Mouse (Mus musculus): ENCODE results near the gene Tmem117. TPM values are rescaled to one million over a fixed set of nuclear protein-coding genes. Genes with fewer than 3 reads are reported as not detected.

Gene Tmem117
- total RNA-seq, 4 experiments from 2014 or later, result 10.2 to 13.9 (median 12.8) TPM

GRCm38 (mm10) chr15:95024401-95024800 is 395.4 kb downstream of the Tmem117 start:
- DNase-seq (ENCODE audit: low spot score), result no peak

- DNase-seq (ENCODE audit: low spot score), result no peak
Observed at GRCm38 (mm10) chr15:95028862-95029486, 399.9 kb downstream of the Tmem117 start.

GRCm38 (mm10) chr15:95029487-95029875 is 400.4 kb downstream of the Tmem117 start:
- no peak for DNase-seq (ENCODE audit: low spot score)

- DNase-seq (ENCODE audit: low spot score), result no peak
Observed at GRCm38 (mm10) chr15:95042437-95042836, 413.4 kb downstream of the Tmem117 start.

GRCm38 (mm10) chr15:95044011-95044410 is 415.0 kb downstream of the Tmem117 start:
- no peak for DNase-seq (ENCODE audit: low spot score)

GRCm38 (mm10) chr15:95047486-95047885 is 418.5 kb downstream of the Tmem117 start:
- no peak for DNase-seq (ENCODE audit: low spot score)

- no peak for DNase-seq (ENCODE audit: low spot score)
Observed at GRCm38 (mm10) chr15:95049171-95049729, 420.2 kb downstream of the Tmem117 start.

- no peak for DNase-seq (ENCODE audit: low spot score)
Observed at GRCm38 (mm10) chr15:95055081-95055650, 426.1 kb downstream of the Tmem117 start.

GRCm38 (mm10) chr15:95068023-95068422 is 439.0 kb downstream of the Tmem117 start:
- no peak for DNase-seq (ENCODE audit: low spot score)

GRCm38 (mm10) chr15:95068799-95069198 is 439.8 kb downstream of the Tmem117 start:
- DNase-seq (ENCODE audit: low spot score), result no peak

- no peak for DNase-seq (ENCODE audit: low spot score)
Observed at GRCm38 (mm10) chr15:95070881-95071280, 441.8 kb downstream of the Tmem117 start.

GRCm38 (mm10) chr15:95075356-95075755 is 446.3 kb downstream of the Tmem117 start:
- DNase-seq (ENCODE audit: low spot score), result no peak

- no peak for DNase-seq (ENCODE audit: low spot score)
Observed at GRCm38 (mm10) chr15:95081654-95082053, 452.6 kb downstream of the Tmem117 start.

GRCm38 (mm10) chr15:95085962-95086361 is 456.9 kb downstream of the Tmem117 start:
- no peak for DNase-seq (ENCODE audit: low spot score)

- DNase-seq (ENCODE audit: low spot score), result no peak
Observed at GRCm38 (mm10) chr15:95100133-95100532, 471.1 kb downstream of the Tmem117 start.

- DNase-seq (ENCODE audit: low spot score), result no peak
Observed at GRCm38 (mm10) chr15:95101522-95101921, 472.5 kb downstream of the Tmem117 start.

GRCm38 (mm10) chr15:95107246-95107809 is 478.3 kb downstream of the Tmem117 start:
- no peak for DNase-seq (ENCODE audit: low spot score)

- no peak for DNase-seq (ENCODE audit: low spot score)
Observed at GRCm38 (mm10) chr15:95108626-95109025, 479.6 kb downstream of the Tmem117 start.

- no peak for DNase-seq (ENCODE audit: low spot score)
Observed at GRCm38 (mm10) chr15:95131401-95131800, 502.4 kb downstream of the Tmem117 start.

- no peak for DNase-seq (ENCODE audit: low spot score)
Observed at GRCm38 (mm10) chr15:95135926-95136609, 507.0 kb downstream of the Tmem117 start.

GRCm38 (mm10) chr15:95137018-95137810 is 508.2 kb downstream of the Tmem117 start:
- DNase-seq (ENCODE audit: low spot score), result no peak

Data from heart, adult 8-10 months (tissue).